Mouse (Mus musculus) CH12.LX (cell line): ENCODE data around the gene Fibp. TPM values are rescaled to one million over a fixed set of nuclear protein-coding genes. Genes with fewer than 3 reads are reported as not detected.
A peak's percentile ranks its signal among the peaks of the same experiment; 100 is the strongest.

ENCODE experiments used
- DNase-seq: peaks from one replicate; pipeline ENCODE4 v3.0.0-alpha.2; 2013; ENCODE audit errors: extremely low read depth
- H3K27ac ChIP-seq: 2 replicates; pipeline ENCODE4 v1.5.1; 2012; ENCODE audit warnings: low read depth, mild to moderate bottlenecking, control low read depth, moderate library complexity; ENCODE audit not compliant: insufficient read depth
- H3K27me3 ChIP-seq: replicated peaks from 2 replicates; pipeline ENCODE3; 2012; ENCODE audit warnings: inconsistent platforms
- H3K36me3 ChIP-seq, 2 experiments: replicated peaks in 1 of 2; 2 replicates each; pipeline versions ENCODE3 to v1.6.1; 2012; ENCODE audit warnings: inconsistent platforms in 1 of 2, low read length in 1 of 2, mild to moderate bottlenecking in 1 of 2, mixed read lengths in 1 of 2, moderate library complexity in 1 of 2; ENCODE audit not compliant: control insufficient read depth in 1 of 2, insufficient read depth in 1 of 2
- H3K4me1 ChIP-seq, 2 experiments: 2 replicates each; pipeline ENCODE4 v1.6.1; 2012; ENCODE audit warnings: inconsistent platforms in 1 of 2, moderate library complexity in 1 of 2; ENCODE audit not compliant: insufficient read depth in 2 of 2, control insufficient read depth in 1 of 2
- H3K4me2 ChIP-seq: 2 replicates; pipeline ENCODE4 v1.6.1; 2012; ENCODE audit warnings: low read depth, mild to moderate bottlenecking, control low read depth; ENCODE audit not compliant: poor library complexity, insufficient read depth, severe bottlenecking
- H3K4me3 ChIP-seq, 3 experiments: fragments of 150-350 bp in 1 of 3; sonication (generic) in 1 of 3; replicated peaks in 1 of 3; 2 replicates each; pipeline versions ENCODE3 to v1.5.1; 2011 to 2012; ENCODE audit warnings: low read depth in 2 of 3, low read length in 2 of 3, mild to moderate bottlenecking in 2 of 3, moderate library complexity in 2 of 3, control low read depth in 1 of 3, improper control_type of control experiment in 1 of 3, inconsistent platforms in 1 of 3, mixed read lengths in 1 of 3; ENCODE audit not compliant: poor library complexity in 1 of 3
- H3K79me2 ChIP-seq: replicated peaks from 2 replicates; pipeline ENCODE4 v1.6.1; 2012; ENCODE audit warnings: mild to moderate bottlenecking, moderate library complexity; ENCODE audit not compliant: control insufficient read depth, poor library complexity, insufficient read depth, severe bottlenecking; ENCODE audit errors: extremely low read depth
- H3K9ac ChIP-seq: 2 replicates; pipeline ENCODE4 v1.6.1; 2012; ENCODE audit warnings: low read depth, mild to moderate bottlenecking, control low read depth, moderate library complexity; ENCODE audit not compliant: insufficient read depth
- H3K9me3 ChIP-seq: replicated peaks from 2 replicates; pipeline ENCODE3; 2012; ENCODE audit warnings: low read length, inconsistent platforms, mixed read lengths
- BHLHE40 ChIP-seq: IDR thresholded peaks from 2 replicates; pipeline ENCODE4 v1.6.1; 2011; ENCODE audit warnings: mild to moderate bottlenecking, low read depth, low read length, improper control_type of control experiment
- CHD1 ChIP-seq: IDR thresholded peaks from 2 replicates; pipeline ENCODE4 v1.6.1; 2012; ENCODE audit warnings: low read depth, low read length, improper control_type of control experiment, inconsistent platforms
- CHD2 ChIP-seq: IDR thresholded peaks from 2 replicates; pipeline ENCODE4 v1.6.1; 2011; ENCODE audit warnings: low read length, improper control_type of control experiment
- CTCF ChIP-seq, 2 experiments: IDR thresholded peaks in 1 of 2; conservative IDR thresholded peaks in 1 of 2; 2 replicates each; pipeline ENCODE4 v1.5.1; 2011 to 2012; ENCODE audit warnings: low read depth in 2 of 2, low read length in 2 of 2, improper control_type of control experiment in 1 of 2, inconsistent platforms in 1 of 2, mild to moderate bottlenecking in 1 of 2, moderate library complexity in 1 of 2
- E2F4 ChIP-seq: IDR thresholded peaks from 2 replicates; pipeline ENCODE4 v1.6.1; 2011; ENCODE audit warnings: low read depth, low read length, improper control_type of control experiment; ENCODE audit not compliant: insufficient replicate concordance
- ELF1 ChIP-seq: IDR thresholded peaks from 2 replicates; pipeline ENCODE4 v1.6.1; 2014; ENCODE audit warnings: low read depth, mild to moderate bottlenecking, inconsistent platforms, low read length, improper control_type of control experiment
- EP300 ChIP-seq: IDR thresholded peaks from 2 replicates; pipeline ENCODE4 v1.6.1; 2011; ENCODE audit warnings: low read length, improper control_type of control experiment
- ETS1 ChIP-seq: conservative IDR thresholded peaks from 2 replicates; pipeline ENCODE4 v1.6.1; 2012; ENCODE audit warnings: low read depth, mild to moderate bottlenecking, inconsistent platforms, low read length, improper control_type of control experiment, moderate library complexity
- GABPA ChIP-seq: IDR thresholded peaks from 2 replicates; pipeline ENCODE4 v1.6.1; 2012; ENCODE audit warnings: low read depth, low read length, improper control_type of control experiment, inconsistent platforms; ENCODE audit not compliant: insufficient replicate concordance
- HCFC1 ChIP-seq: IDR thresholded peaks from 2 replicates; pipeline ENCODE4 v1.6.1; 2012; ENCODE audit warnings: low read depth, mild to moderate bottlenecking, inconsistent platforms, low read length, improper control_type of control experiment
- IRF4 ChIP-seq: IDR thresholded peaks from 2 replicates; pipeline ENCODE4 v1.6.1; 2014; ENCODE audit warnings: low read depth, mild to moderate bottlenecking, inconsistent platforms, low read length, improper control_type of control experiment
- JUND ChIP-seq: conservative IDR thresholded peaks from 2 replicates; pipeline ENCODE4 v1.6.1; 2011; ENCODE audit warnings: low read depth, low read length, improper control_type of control experiment
- MAFK ChIP-seq: IDR thresholded peaks from 2 replicates; pipeline ENCODE4 v1.6.1; 2011; ENCODE audit warnings: low read length, improper control_type of control experiment; ENCODE audit not compliant: insufficient replicate concordance
- MAX ChIP-seq: IDR thresholded peaks from 2 replicates; pipeline ENCODE4 v1.6.1; 2011; ENCODE audit warnings: low read length, improper control_type of control experiment
- MAZ ChIP-seq: IDR thresholded peaks from 2 replicates; pipeline ENCODE4 v1.6.1; 2012; ENCODE audit warnings: low read depth, mild to moderate bottlenecking, inconsistent platforms, low read length, improper control_type of control experiment, moderate library complexity
- MEF2A ChIP-seq: IDR thresholded peaks from 2 replicates; pipeline ENCODE4 v1.6.1; 2014; ENCODE audit warnings: low read depth, mild to moderate bottlenecking, inconsistent platforms, low read length, improper control_type of control experiment, borderline replicate concordance
- MXI1 ChIP-seq: IDR thresholded peaks from 2 replicates; pipeline ENCODE4 v1.6.1; 2011; ENCODE audit warnings: mild to moderate bottlenecking, low read depth, low read length, improper control_type of control experiment
- MYC ChIP-seq: IDR thresholded peaks from 2 replicates; pipeline ENCODE4 v1.6.1; 2011; ENCODE audit warnings: low read depth, mild to moderate bottlenecking, improper control_type of control experiment, low read length
- NRF1 ChIP-seq: IDR thresholded peaks from 2 replicates; pipeline ENCODE4 v1.6.1; 2014; ENCODE audit warnings: low read depth, mild to moderate bottlenecking, inconsistent platforms, low read length, improper control_type of control experiment, moderate library complexity
- POLR2A ChIP-seq: IDR thresholded peaks from 2 replicates; pipeline ENCODE4 v1.6.1; 2011; ENCODE audit warnings: low read depth, mild to moderate bottlenecking, improper control_type of control experiment, low read length
- POLR2AphosphoS2 ChIP-seq: IDR thresholded peaks from 2 replicates; pipeline ENCODE4 v1.6.1; 2011; ENCODE audit warnings: low read depth, low read length, improper control_type of control experiment
- SIN3A ChIP-seq: IDR thresholded peaks from 2 replicates; pipeline ENCODE4 v1.6.1; 2012; ENCODE audit warnings: low read length, improper control_type of control experiment, inconsistent platforms
- TBP ChIP-seq: conservative IDR thresholded peaks from 2 replicates; pipeline ENCODE4 v1.6.1; 2011; ENCODE audit warnings: low read depth, low read length, improper control_type of control experiment
- USF1 ChIP-seq: IDR thresholded peaks from 2 replicates; pipeline ENCODE4 v1.6.1; 2014; ENCODE audit warnings: low read depth, mild to moderate bottlenecking, inconsistent platforms, low read length, improper control_type of control experiment
- USF2 ChIP-seq: conservative IDR thresholded peaks from 2 replicates; pipeline ENCODE4 v1.6.1; 2011; ENCODE audit warnings: low read depth, low read length, improper control_type of control experiment
- ZC3H11A ChIP-seq: IDR thresholded peaks from 2 replicates; pipeline ENCODE4 v1.6.1; 2012; ENCODE audit warnings: low read depth, mild to moderate bottlenecking, inconsistent platforms, low read length, improper control_type of control experiment
- ZMIZ1 ChIP-seq: IDR thresholded peaks from 2 replicates; pipeline ENCODE4 v1.6.1; 2012; ENCODE audit warnings: low read depth, mild to moderate bottlenecking, inconsistent platforms, low read length, improper control_type of control experiment
- ZNF384 ChIP-seq: IDR thresholded peaks from 2 replicates; pipeline ENCODE4 v1.6.1; 2012; ENCODE audit warnings: low read depth, low read length, improper control_type of control experiment, inconsistent platforms
- dilution Hi-C: fragments of 300-500 bp; cut with MboI; formaldehyde crosslinking; loops from 2 replicates; pipeline ENCODE4 v1.14.3; 2020; ENCODE audit warnings: low sequenced_read_pairs; ENCODE audit not compliant: extremely low pct_unique_long_range_greater_than_20kb, extremely low pct_ligation_motif_present
- in situ Hi-C: fragments of 300-500 bp; cut with MboI; formaldehyde crosslinking; loops from 3 replicates; pipeline ENCODE4 v1.14.3; 2019; ENCODE audit warnings: low sequenced_read_pairs, low pct_ligation_motif_present, low pct_unique_long_range_greater_than_20kb, mixed read lengths
- polyA plus RNA-seq: library from polyadenylated mRNA; unstranded; fragments of >175 nt; gene quantifications from 2 replicates; pipeline ENCODE4 v1.2.1, GENCODE M21; 2012; ENCODE audit warnings: low read depth; ENCODE audit not compliant: insufficient read length
- total RNA-seq, 2 experiments: library from RNA; depleted of rRNA; stranded (reverse); fragments of 300-350 nt in 1 of 2; fragments of >200 nt in 1 of 2; gene quantifications; 2 replicates each; pipeline ENCODE4 v1.2.3; 2012 to 2014

Gene Fibp
- total and polyA plus RNA-seq, 3 experiments: 29.1 to 74.9 (median 37.5) TPM

- no peaks in the 10 kb centered on the region for H3K27me3 ChIP-seq
- dilution Hi-C loops: no loop called here
- H3K9ac ChIP-seq: no peak within 1 kb of the TSS
- no peaks in the 10 kb centered on the region for H3K9me3 ChIP-seq
- H3K36me3 ChIP-seq: peaks cover 2 to 26% of the 10 kb centered on the region in 2 experiments
- TF ChIP-seq JUND (no peak), HCFC1 (no peak), EP300 (no peak), ELF1 (no peak), TBP (no peak), ZNF384 (no peak), USF2 (no peak)
- TF ChIP-seq, all 38 proteins: peak for 0
- no peak within 1 kb of the TSS for H3K4me2 ChIP-seq
- in situ Hi-C loops: no loop called here
- H3K27ac ChIP-seq: no peak within 1 kb of the TSS
- H3K79me2 ChIP-seq: no peaks in the 10 kb centered on the region
- no peaks in the 10 kb centered on the region for H3K4me1 ChIP-seq
- H3K4me3 ChIP-seq: no peak within 1 kb of the TSS
- DNase-seq: no peak
These were observed 43.3 kb downstream of the Fibp start, which contains the start of gene 1700020D05Rik for GRCm38 (mm10) chr19:5503687-5504086. 1700020D05Rik (minus strand) TSS chr19:5503787.

GRCm38 (mm10) chr19:5510031-5511026 is 49.9 kb downstream of the Fibp start, which contains the start of gene Snx32:
Snx32 (minus strand) TSS chr19:5510538.
- Histone ChIP-seq H3K4me2 (peak within 1 kb of the TSS; percentile 89), H3K36me3 (no peaks in the 10 kb centered on the region), H3K27ac (no peak within 1 kb of the TSS), H3K9me3 (no peaks in the 10 kb centered on the region), H3K9ac (peak within 1 kb of the TSS; percentile 72), H3K4me1 (peaks cover 6 to 31% of the 10 kb centered on the region in 2 experiments), H3K27me3 (peaks cover 3% of the 10 kb centered on the region), H3K79me2 (no peaks in the 10 kb centered on the region), H3K4me3 (peak within 1 kb of the TSS; percentile 63 to 79 (median 72))
- peak; percentile 99 for DNase-seq
- in situ Hi-C loops (no loop called here), dilution Hi-C loops (no loop called here)
- TF ChIP-seq SIN3A: peak; percentile 99
- TF ChIP-seq MXI1: peak; percentile 71
- TF ChIP-seq CHD2: peak; percentile 96
- TF ChIP-seq MEF2A: 0 out of 2 replicates have a peak, but pooled peaks have one; percentile 28
- TF ChIP-seq ELF1: peak; percentile 80
- TF ChIP-seq CHD1: peak; percentile 65; the same call in 1 of the 2 replicates
- peak; percentile 95 for TF ChIP-seq USF2
- peak; percentile 96 for TF ChIP-seq USF1
- no peak for TF ChIP-seq GABPA
- peak; percentile 56 for TF ChIP-seq ETS1
- TF ChIP-seq MAZ: peak; percentile 8; the same call in 1 of the 2 replicates
- TF ChIP-seq POLR2A: peak; percentile 51; the same call in 1 of the 2 replicates
- TF ChIP-seq ZC3H11A: no peak
- peak; percentile 96 for TF ChIP-seq TBP
- TF ChIP-seq HCFC1: peak; percentile 67
- no peak for TF ChIP-seq E2F4
- peak; percentile 48; the same call in 1 of the 2 replicates for TF ChIP-seq ZMIZ1
- no peak for TF ChIP-seq POLR2AphosphoS2
- peak; percentile 87 for TF ChIP-seq NRF1
- TF ChIP-seq MAX: peak; percentile 98
- no peak; the same call in 1 of the 2 replicates for TF ChIP-seq IRF4
- peak; percentile 89 for TF ChIP-seq MAFK
- TF ChIP-seq MYC: peak; percentile 37; the same call in 1 of the 2 replicates
- TF ChIP-seq BHLHE40: peak; percentile 91
- TF ChIP-seq CTCF (conservative IDR thresholded peaks at IDR 0.05 in 1 of 2, IDR thresholded peaks at IDR 0.05 in 1 of 2; ENCODE audit: low read depth in 2 of 2, low read length in 2 of 2): peak in 1 of 2 experiments; percentile 14; a peak in 1 of 4 replicates
